Mouse (Mus musculus) heart, embryonic 13.5 days (tissue): ENCODE data around the gene Gnb1l. TPM values are rescaled to one million over a fixed set of nuclear protein-coding genes. Genes with fewer than 3 reads are reported as not detected.
A peak's percentile ranks its signal among the peaks of the same experiment; 100 is the strongest.
"Not testable (repeated sequence)": the region's sequence is repeated elsewhere in the genome, so short reads cannot be mapped to it uniquely, and the experiment has no call there.

Experiments used
- ATAC-seq: fragments of 200-750 bp; cut with Nextera tagmentation; 2 replicates; pipeline ENCODE4 v1.8.0; 2017; ENCODE audit warnings: moderate TSS enrichment; ENCODE audit not compliant: insufficient number of reproducible peaks, low FRiP score, low TSS enrichment; ENCODE audit errors: extremely low read depth
- H3K27ac ChIP-seq: fragments of 300-500 bp; sonication (generic); replicated peaks from 2 replicates; pipeline ENCODE4 v1.5.1; 2015; ENCODE audit warnings: moderate library complexity, mild to moderate bottlenecking, inconsistent platforms
- H3K27me3 ChIP-seq: fragments of 300-500 bp; sonication (generic); replicated peaks from 2 replicates; pipeline ENCODE4 v1.6.1; 2015; ENCODE audit warnings: mild to moderate bottlenecking, inconsistent platforms
- H3K36me3 ChIP-seq: fragments of 300-500 bp; sonication (generic); 2 replicates; pipeline ENCODE4 v1.6.1; 2015; ENCODE audit warnings: mild to moderate bottlenecking, inconsistent platforms
- H3K4me1 ChIP-seq: fragments of 300-500 bp; sonication (generic); 2 replicates; pipeline ENCODE4 v1.6.1; 2015; ENCODE audit warnings: inconsistent platforms
- H3K4me2 ChIP-seq: fragments of 300-500 bp; sonication (generic); 2 replicates; pipeline ENCODE4 v1.6.1; 2015; ENCODE audit warnings: inconsistent platforms, mild to moderate bottlenecking, moderate library complexity
- H3K4me3 ChIP-seq: fragments of 300-500 bp; sonication (generic); 2 replicates; pipeline ENCODE4 v1.5.1; 2015; ENCODE audit warnings: moderate library complexity, mild to moderate bottlenecking, inconsistent platforms
- H3K9ac ChIP-seq: fragments of 300-500 bp; sonication (generic); 2 replicates; pipeline ENCODE4 v1.6.1; 2015; ENCODE audit warnings: inconsistent platforms, mild to moderate bottlenecking, moderate library complexity
- H3K9me3 ChIP-seq: fragments of 300-500 bp; sonication (generic); 2 replicates; pipeline ENCODE4 v1.6.1; 2016; ENCODE audit warnings: inconsistent platforms
- WGBS: fragments of 180-500 bp; shearing (Covaris S2); methylation state at CpG from one replicate; pipeline ENCODE4 v1.1.7; 2015; ENCODE audit warnings: mixed read lengths; 5-methylcytosine and 5-hydroxymethylcytosine counted together
- polyA plus RNA-seq: library from polyadenylated mRNA; unstranded; fragments of >200 nt; fragmentation: Nextera tagmentation; extraction: Ambion mirVana; gene quantifications from 2 replicates; pipeline ENCODE4 v1.2.1, GENCODE M21; 2015

Gnb1l gene
- polyA plus RNA-seq, 1 experiment from 2014 or later: 8.7 TPM

DNA sequence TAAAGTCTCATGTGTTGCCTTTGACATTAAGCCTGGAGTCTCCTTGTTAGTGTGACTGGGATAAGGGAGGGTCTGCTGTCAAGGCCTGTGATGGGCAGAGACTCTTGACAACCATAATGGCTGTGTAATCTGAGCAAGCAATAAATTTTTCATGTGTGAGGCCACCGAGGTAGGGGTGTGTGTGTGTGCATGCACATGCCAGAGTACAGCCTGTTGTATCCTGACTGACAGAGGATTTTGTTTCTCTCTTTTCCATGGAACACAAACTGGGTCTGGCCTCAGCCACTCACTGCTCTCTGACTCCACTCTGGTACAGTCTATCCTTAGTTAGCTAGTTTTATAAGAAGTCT, 8.7 kb downstream of the Gnb1l start:
- no peaks in the 10 kb centered on the region for H3K9me3 ChIP-seq
- H3K4me2 ChIP-seq: no peak overlapping the region
- H3K4me3 ChIP-seq: no peak overlapping the region
- H3K36me3 ChIP-seq: peaks cover 14% of the 10 kb centered on the region
- ATAC-seq: no peak
- no peak overlapping the region for H3K27ac ChIP-seq
- 57% methylated on average over 1 of the region's 1 CpGs for WGBS
- peaks cover 3% of the 10 kb centered on the region; the same call in 1 of the 2 replicates for H3K27me3 ChIP-seq
- H3K9ac ChIP-seq: no peak overlapping the region
- peaks cover 14% of the 10 kb centered on the region for H3K4me1 ChIP-seq

DNA sequence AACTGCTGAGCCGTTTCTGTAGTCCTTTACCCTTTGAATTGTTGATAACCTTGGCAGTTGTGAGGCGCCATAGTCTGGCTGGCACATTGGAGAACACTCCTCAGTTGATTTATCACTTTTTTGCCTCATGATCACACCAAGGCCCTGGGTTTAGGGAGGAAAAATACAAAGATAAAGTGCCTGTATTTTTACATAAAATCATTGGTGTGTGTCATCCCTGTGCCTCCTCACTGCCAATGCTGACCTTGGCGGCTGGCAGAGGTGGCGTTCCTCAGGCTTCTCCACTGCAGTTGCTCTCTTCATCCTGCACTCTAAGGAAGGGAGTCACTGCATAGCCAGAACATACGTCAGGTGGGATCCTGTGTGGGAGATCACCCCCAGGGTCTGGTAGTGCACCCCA, 13.2 kb downstream of the Gnb1l start:
- WGBS: 75% methylated on average over 5 of the region's 5 CpGs
- Histone ChIP-seq H3K36me3 (no peaks in the 10 kb centered on the region), H3K9ac (no peak overlapping the region), H3K4me2 (no peak overlapping the region), H3K27ac (no peak overlapping the region), H3K9me3 (no peaks in the 10 kb centered on the region), H3K4me3 (no peak overlapping the region), H3K4me1 (peaks cover 12% of the 10 kb centered on the region), H3K27me3 (peaks cover 3% of the 10 kb centered on the region; the same call in 1 of the 2 replicates)
- no peak for ATAC-seq

DNA sequence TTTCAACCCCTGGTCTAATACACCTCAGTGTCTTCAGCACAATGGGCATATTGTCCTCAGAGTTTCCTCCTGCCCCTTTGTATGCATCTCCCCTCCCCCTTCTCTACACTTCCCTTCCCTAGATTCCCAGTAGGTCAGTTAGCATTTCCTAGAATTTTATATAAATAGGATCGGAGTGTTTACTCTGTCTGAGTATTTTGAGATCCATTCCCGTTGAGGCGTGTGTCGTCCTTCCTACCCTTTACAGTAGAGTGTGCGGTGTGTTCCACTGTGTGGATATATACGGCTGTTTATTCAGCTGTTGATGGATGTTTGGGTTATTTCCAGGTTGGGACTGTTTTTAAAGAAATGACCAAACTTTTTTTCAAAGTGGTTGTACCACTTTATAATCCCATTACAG, 15.0 kb downstream of the Gnb1l start:
- Histone ChIP-seq H3K9ac (no peak overlapping the region), H3K9me3 (no peaks in the 10 kb centered on the region), H3K36me3 (no peaks in the 10 kb centered on the region), H3K27ac (no peak overlapping the region), H3K4me2 (no peak overlapping the region), H3K4me3 (no peak overlapping the region), H3K4me1 (peaks cover 12% of the 10 kb centered on the region), H3K27me3 (peaks cover 3% of the 10 kb centered on the region; the same call in 1 of the 2 replicates)
- no peak for ATAC-seq
- 50% methylated on average over 6 of the region's 6 CpGs for WGBS

DNA sequence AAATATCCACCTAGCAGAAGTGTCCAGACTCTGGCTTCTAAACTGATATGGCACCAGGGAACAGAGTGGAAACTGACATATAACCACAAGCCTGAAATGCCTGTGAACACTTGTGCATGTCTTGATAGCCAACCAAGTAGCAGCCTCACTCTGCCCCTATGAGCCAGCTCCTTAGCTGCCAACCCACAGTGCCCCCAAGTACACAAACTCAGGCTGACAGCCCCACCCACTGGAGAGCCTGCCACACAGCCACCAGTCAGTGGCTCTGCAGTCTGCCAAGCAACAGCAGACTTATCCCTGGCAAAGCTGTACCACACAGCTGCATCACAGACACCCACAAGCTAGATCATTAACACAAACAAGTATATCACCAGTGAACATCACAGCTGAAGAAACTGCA, 19.6 kb downstream of the Gnb1l start:
- H3K9me3 ChIP-seq: no peaks in the 10 kb centered on the region
- H3K36me3 ChIP-seq: no peaks in the 10 kb centered on the region
- ATAC-seq: no peak
- no peak overlapping the region for H3K9ac ChIP-seq
- no peaks in the 10 kb centered on the region for H3K4me1 ChIP-seq
- H3K27ac ChIP-seq: no peak overlapping the region
- H3K4me2 ChIP-seq: no peak overlapping the region
- no peaks in the 10 kb centered on the region for H3K27me3 ChIP-seq
- no peak overlapping the region for H3K4me3 ChIP-seq

DNA sequence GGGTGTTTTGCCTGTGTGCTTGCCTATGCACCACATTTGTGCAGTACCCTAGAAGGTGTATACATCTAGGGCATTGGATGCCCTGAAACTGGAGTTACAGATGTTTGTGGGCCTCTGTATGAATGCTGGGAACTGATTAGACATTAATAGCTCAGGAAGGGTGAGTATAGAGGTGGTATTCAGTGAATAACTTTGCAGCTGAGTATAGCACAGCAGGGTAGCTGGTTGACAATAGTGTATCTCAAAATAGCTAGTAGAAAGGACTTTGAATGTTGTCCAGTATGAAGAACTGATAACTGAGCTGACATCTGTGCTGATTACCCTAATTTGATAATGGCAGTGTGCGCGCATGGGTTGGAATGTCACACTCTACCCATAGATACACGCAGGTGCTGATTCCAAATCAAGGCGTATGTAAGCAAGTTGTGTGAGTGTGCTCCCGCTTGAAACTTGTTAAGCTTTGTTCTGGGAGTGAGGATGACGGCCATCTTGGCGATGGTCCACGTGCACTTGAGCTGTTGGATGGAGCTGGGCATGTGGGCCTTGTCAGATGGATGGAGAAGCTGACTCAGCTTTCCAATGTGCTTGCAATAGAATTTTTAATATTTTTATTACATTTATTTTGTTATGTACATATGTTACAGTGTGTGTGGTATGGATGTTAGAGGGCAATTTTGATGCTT, 25.2 kb downstream of the Gnb1l start:
- 50% methylated on average over 8 of the region's 8 CpGs for WGBS
- Histone ChIP-seq H3K9me3 (no peaks in the 10 kb centered on the region), H3K36me3 (no peaks in the 10 kb centered on the region), H3K27ac (peak overlapping the region; percentile 33; the same call in 1 of the 2 replicates), H3K4me3 (no peak overlapping the region), H3K9ac (no peak overlapping the region), H3K4me2 (no peak overlapping the region), H3K4me1 (peaks cover 8% of the 10 kb centered on the region; the same call in 1 of the 2 replicates), H3K27me3 (no peaks in the 10 kb centered on the region)
- ATAC-seq: no peak

DNA sequence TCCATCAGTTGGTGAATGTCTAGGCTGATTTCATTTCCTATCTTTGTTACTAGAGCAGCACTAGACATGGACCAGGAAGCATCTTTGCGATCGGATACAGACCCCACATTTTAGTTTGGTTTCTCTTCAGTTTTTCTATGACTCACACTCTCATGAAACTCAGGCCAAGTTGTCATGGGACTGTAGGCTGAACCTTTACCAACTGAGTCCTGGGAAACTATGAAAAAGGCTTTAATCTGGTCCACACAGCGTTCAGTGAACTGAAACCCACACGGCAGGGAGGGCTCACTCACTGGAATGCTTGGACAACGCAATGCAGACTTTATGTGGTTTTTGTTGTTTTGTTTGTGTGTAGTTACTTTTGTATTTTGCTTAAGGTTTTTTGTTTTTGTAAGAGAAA, 30.1 kb downstream of the Gnb1l start:
- Histone ChIP-seq H3K9ac (no peak overlapping the region), H3K4me3 (no peak overlapping the region), H3K27me3 (no peaks in the 10 kb centered on the region), H3K36me3 (no peaks in the 10 kb centered on the region), H3K27ac (no peak overlapping the region), H3K4me2 (no peak overlapping the region), H3K9me3 (peaks cover 7% of the 10 kb centered on the region), H3K4me1 (peaks cover 3% of the 10 kb centered on the region; the same call in 1 of the 2 replicates)
- no peak for ATAC-seq
- WGBS: 82% methylated on average over 5 of the region's 5 CpGs

DNA sequence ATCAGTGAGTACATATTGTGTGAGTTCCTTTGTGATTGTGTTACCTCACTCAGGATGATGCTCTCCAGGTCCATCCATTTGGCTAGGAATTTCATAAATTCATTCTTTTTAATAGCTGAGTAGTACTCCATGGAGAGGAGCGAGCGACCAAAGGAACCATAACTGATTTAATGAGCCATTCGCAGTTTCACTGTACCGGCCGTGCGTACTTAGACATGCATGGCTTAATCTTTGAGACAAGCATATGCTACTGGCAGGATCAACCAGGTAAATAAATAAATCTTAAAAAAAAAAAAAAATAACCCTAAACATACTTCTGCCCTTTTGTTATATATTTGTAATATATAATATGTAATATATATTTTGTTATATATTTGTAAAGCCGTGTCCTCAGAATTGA, 34.5 kb downstream of the Gnb1l start:
- H3K36me3 ChIP-seq, H3K9ac ChIP-seq, H3K4me1 ChIP-seq, H3K27me3 ChIP-seq, H3K27ac ChIP-seq, H3K4me2 ChIP-seq, H3K4me3 ChIP-seq, H3K9me3 ChIP-seq: not testable (repeated sequence)
- WGBS: 89% methylated on average over 7 of the region's 7 CpGs
- peak; percentile 99 for ATAC-seq

DNA sequence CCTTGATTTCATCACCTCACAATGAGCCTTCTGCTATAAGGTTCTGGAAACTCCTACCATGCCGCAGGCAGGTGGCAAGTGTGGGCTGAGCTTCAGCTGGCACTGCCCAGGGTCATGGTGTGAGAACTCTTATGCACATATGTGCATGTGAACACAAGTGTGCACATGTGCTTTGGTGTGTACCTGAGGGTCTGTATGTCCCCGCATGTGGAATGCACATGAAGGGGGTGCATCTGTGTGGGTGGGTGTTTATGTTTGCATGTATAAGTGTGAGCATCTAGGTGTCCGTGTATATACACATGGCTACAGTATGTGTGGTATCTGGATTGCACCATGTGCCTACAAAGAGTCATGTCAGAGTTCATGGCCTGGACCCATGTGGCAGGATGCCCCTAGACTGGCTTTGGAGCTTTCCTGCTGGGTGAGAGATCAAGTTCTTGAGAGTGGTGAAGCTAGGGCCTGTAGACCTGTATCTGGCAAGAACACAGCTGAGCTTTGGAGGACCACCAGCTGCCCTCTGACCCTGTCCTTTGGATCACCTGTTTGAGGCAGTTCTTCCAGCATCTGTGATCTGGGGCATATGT, 39.0 kb downstream of the Gnb1l start:
- WGBS: 84% methylated on average over 3 of the region's 3 CpGs
- Histone ChIP-seq H3K27me3 (peaks cover 20% of the 10 kb centered on the region), H3K4me3 (no peak overlapping the region), H3K9ac (no peak overlapping the region), H3K4me2 (no peak overlapping the region), H3K4me1 (peaks cover 14% of the 10 kb centered on the region), H3K27ac (no peak overlapping the region), H3K36me3 (no peaks in the 10 kb centered on the region), H3K9me3 (no peaks in the 10 kb centered on the region)
- no peak for ATAC-seq

DNA sequence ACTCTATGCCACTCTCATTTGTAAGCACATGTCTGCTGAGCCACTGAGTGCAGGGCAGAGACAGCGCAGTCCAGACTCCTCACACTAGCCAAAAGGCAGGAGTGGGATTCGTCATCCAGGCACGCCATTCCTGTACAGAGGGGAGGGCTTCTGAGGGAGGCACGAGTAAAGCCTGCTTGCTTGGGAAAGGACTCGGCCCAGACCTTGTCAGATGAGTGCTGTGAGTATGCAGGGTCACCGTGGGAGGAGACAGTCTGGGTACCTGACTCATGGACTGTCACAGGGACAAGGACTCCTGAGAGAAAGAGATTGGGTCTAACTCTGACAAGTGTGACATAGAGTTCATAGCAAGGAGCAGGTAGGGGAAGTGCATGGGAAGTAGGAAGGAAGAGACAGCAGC, 40.8 kb downstream of the Gnb1l start:
- H3K4me1 ChIP-seq: peaks cover 30% of the 10 kb centered on the region
- H3K4me3 ChIP-seq: no peak overlapping the region
- H3K27ac ChIP-seq: no peak overlapping the region
- no peak overlapping the region for H3K9ac ChIP-seq
- no peak overlapping the region for H3K4me2 ChIP-seq
- no peak for ATAC-seq
- H3K9me3 ChIP-seq: no peaks in the 10 kb centered on the region
- H3K36me3 ChIP-seq: no peaks in the 10 kb centered on the region
- H3K27me3 ChIP-seq: peaks cover 20% of the 10 kb centered on the region
- 50% methylated on average over 6 of the region's 6 CpGs for WGBS

DNA sequence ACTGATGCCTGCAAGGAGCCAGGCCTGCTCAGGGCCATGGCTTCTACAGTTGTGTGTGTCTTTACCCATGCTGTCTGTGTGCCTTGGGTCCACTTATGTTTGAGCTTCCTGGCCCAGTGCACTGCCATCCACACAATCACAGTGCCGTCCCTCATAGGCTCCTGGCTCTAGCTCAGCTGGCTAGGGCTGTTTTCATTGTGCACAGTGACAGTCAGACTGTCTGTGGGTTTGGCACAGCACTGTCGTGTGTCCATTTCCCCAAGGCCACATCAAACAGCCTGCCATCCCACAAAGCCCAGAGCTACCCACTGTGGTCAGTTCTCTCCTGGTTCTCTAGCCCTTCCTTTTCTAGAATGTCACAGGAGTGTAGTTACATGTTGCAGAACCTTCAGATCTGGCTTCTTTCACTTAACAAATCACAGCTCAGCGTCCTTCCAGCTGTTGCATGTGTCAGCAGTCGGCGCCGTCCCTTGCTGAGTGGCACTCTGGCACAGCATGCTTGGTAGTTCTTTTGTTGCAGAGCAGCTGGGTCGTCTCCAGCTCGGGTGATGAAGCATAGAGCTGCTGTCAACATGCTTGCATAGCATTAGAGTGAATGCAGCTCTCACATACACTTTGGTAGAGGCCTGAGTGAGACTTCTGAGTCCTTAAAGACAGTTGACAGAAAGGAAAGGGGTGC, 44.8 kb downstream of the Gnb1l start:
- Histone ChIP-seq H3K36me3 (no peaks in the 10 kb centered on the region), H3K4me3 (no peak overlapping the region), H3K9me3 (no peaks in the 10 kb centered on the region), H3K4me2 (no peak overlapping the region), H3K4me1 (peaks cover 30% of the 10 kb centered on the region), H3K27ac (0 out of 2 replicates have a peak overlapping the region, but pooled peaks have one; percentile 25), H3K9ac (no peak overlapping the region), H3K27me3 (peaks cover 44% of the 10 kb centered on the region)
- ATAC-seq: no peak
- 29% methylated on average over 8 of the region's 8 CpGs for WGBS

DNA sequence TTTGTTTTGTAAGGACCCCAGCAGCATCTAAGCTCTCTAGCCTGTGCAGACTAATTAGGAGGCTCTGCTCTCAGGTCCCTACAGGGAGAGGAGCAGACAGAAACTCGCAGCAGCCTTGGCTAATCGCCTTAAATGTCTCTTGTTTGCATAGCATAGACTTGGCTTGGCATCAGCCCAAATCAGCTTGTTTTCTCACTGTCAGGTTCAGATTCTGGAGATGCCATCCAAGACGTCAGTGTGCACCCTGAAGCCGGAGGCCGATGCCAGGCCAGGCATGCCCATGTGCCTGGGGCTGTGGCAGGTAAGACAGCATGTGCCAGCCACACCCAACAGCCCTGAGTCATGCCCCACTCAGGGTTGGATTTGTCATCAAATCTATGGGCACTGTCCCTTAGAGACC, 49.4 kb downstream of the Gnb1l start:
- H3K4me2 ChIP-seq: no peak overlapping the region
- H3K36me3 ChIP-seq: no peaks in the 10 kb centered on the region
- WGBS: 77% methylated on average over 5 of the region's 5 CpGs
- H3K27ac ChIP-seq: no peak overlapping the region
- H3K9me3 ChIP-seq: no peaks in the 10 kb centered on the region
- H3K4me1 ChIP-seq: peaks cover 20% of the 10 kb centered on the region
- peaks cover 65% of the 10 kb centered on the region for H3K27me3 ChIP-seq
- no peak overlapping the region for H3K9ac ChIP-seq
- no peak for ATAC-seq
- H3K4me3 ChIP-seq: no peak overlapping the region

DNA sequence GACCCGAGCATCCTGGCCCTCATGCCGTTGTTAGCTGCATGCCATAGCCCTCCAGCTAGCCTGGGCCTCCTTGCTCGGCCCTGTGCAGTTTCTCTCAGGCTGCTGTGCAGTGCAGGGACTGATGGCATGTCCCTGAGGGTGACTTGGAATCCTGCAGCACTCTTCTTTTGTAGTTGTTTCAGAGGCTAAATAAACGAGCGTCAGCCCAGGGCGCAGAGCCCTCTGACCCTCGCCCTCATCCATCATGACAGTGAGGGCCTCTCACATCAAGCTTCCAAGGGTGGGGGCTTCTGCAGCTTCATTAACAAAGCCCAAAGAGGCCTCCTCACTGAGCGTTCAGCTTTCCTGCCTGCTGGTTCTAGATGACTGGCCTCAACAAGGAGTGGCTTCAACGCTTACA, 53.1 kb downstream of the Gnb1l start:
- WGBS: 51% methylated on average over 9 of the region's 9 CpGs
- Histone ChIP-seq H3K27ac (no peak overlapping the region), H3K36me3 (no peaks in the 10 kb centered on the region), H3K4me3 (no peak overlapping the region), H3K4me1 (peaks cover 21% of the 10 kb centered on the region), H3K4me2 (no peak overlapping the region), H3K27me3 (peaks cover 68% of the 10 kb centered on the region), H3K9ac (no peak overlapping the region), H3K9me3 (no peaks in the 10 kb centered on the region)
- ATAC-seq: no peak
